Mouse (Mus musculus): ENCODE results near the gene Fancg.

DNA sequence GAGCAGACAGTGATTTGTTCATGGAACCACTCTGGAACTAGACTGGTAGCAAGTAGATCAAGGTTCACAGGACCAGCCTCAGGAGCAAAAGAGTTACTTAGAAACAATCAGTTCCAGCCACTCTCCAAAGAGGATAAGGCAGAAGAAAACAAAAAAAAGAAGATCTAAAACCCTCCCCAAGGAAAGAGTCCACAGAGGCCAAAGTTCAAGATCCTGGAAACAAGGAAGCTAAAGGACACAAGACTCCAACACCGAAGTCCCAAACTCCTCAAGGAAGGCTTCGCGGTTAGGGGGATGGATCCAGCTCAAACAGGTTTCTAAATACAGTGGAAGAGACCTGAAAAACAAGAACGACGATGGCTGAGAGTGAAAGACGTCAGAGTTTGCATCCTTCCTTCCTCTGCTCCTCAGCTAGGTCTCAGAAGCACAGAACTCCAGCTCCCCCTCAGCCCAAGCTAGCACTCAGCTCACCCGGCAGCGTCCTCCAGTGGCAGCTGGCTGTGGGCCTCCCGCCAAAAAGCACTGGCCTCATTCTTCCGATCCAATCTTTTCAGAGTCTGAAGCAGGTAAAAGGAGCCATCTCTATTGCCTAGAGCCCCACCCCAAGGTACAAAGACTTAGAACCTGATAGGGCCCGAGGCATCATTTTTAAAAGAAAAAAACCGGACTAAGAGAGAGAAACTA lies 7.4 kb downstream of the Fancg start:
- TF ChIP-seq USF1 (IDR thresholded peaks at IDR 0.05; ENCODE audit: low read depth) (no peak), CTCF (IDR thresholded peaks at IDR 0.05; ENCODE audit: control insufficient read depth, insufficient read depth, insufficient read length) (no peak), MAX (IDR thresholded peaks at IDR 0.05) (no peak), MYOG (IDR thresholded peaks at IDR 0.05; ENCODE audit: control insufficient read depth, extremely low read depth, insufficient read length) (no peak), MYOD1 (IDR thresholded peaks at IDR 0.05; ENCODE audit: control insufficient read depth, insufficient read length, low read depth) (no peak)

Measured in C2C12 (cell line).